12 mouse cellular contexts compared by ENCODE assay signal in the genomic region with DNA sequence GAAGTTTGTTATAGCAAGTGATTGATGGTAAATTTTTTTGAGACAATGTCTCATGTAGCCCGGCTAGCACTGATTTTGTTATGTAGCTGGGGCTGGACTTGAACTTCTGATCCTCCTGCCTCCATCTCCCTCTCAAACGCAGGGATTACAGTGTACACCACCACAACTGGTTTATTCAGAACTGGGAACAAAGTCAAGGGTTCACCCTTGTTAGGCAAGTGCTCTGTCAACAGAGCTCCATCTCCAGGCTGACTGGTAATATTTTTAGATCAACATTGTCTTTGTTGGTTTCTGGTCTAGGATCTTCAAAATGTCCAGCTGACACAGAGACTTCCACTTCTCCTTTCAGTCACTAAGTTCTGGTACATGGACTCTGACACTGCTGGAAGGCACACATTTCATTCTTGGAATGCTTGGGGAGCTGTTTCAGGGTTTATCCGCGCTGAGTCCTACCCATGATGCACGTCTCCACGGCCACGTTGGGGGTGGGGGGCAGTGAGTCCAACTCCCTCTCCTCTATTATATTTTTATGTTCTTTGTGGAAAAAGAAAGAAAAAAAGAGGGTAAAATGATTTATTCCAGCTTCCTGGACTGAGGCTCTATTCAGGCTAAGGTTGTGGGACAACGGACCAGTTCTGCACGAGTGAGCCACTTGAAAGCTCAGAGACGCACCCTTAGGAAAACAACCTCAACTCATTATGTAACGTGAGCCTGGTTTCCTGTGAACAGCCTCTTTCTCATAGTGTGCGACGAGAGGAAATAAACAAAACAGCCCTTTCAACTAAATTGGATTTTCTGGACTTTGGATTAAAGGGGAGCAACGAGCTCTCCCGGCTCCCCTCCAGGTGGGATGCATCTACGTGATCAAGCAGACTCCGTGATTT. TPM values are rescaled to one million over a fixed set of nuclear protein-coding genes. Genes with fewer than 3 reads are reported as not detected.
DNase-seq lines count a peak whose midpoint lies in the region; ATAC-seq and TF ChIP-seq lines count a peak whose summit lies in the region.
"Had no signal": no experiment of that assay in that cellular context is flagged by ENCODE, and none has a peak within 500 bp of the region (broad histone marks: within the 10 kb centered on the region; RNA-seq: fewer than 3 reads in every experiment).

No protein-coding gene starts in this region.

- H3K9ac ChIP-seq in limb, embryonic 12.5 days (replicated peaks), result no peak overlapping the region
- H3K9ac ChIP-seq in hindbrain, embryonic 14.5 days, result no peak overlapping the region
- H3K9ac ChIP-seq in midbrain, postnatal 0 days (replicated peaks; ENCODE audit: low read length, poor library complexity, severe bottlenecking), result no peak overlapping the region

- no peaks in the 10 kb centered on the region for H3K9me3 ChIP-seq in limb, embryonic 12.5 days
- H3K9me3 ChIP-seq in limb, embryonic 10.5 days (replicated peaks), result no peaks in the 10 kb centered on the region
- no peaks in the 10 kb centered on the region for H3K9me3 ChIP-seq in hindbrain, embryonic 14.5 days (ENCODE audit: control insufficient read depth, low read length)
- H3K9me3 ChIP-seq in midbrain, postnatal 0 days (ENCODE audit: low read length), result no peaks in the 10 kb centered on the region
- H3K9me3 ChIP-seq: heart, embryonic 10.5 days had no signal

- H3K4me1 ChIP-seq in limb, embryonic 12.5 days (replicated peaks), result peaks cover 12% of the 10 kb centered on the region; the same call in 1 of the 2 replicates
- peaks cover 12% of the 10 kb centered on the region for H3K4me1 ChIP-seq in limb, embryonic 10.5 days
- H3K4me1 ChIP-seq in hindbrain, embryonic 14.5 days (replicated peaks; ENCODE audit: control insufficient read depth, insufficient read depth, low read length), result no peaks in the 10 kb centered on the region
- H3K4me1 ChIP-seq in midbrain, postnatal 0 days (ENCODE audit: insufficient read depth, low read length), result 0 out of 2 replicates have a peak, but pooled peaks cover 2% of the 10 kb centered on the region

- peak; percentile 48 for DNase-seq in embryo, embryonic 10 days (ENCODE audit: low spot score)
- no peak for DNase-seq in embryo, embryonic 9.5 days (ENCODE audit: extremely low spot score)
- no peak for DNase-seq in limb, embryonic 10.5 days (ENCODE audit: low spot score)
- DNase-seq in hindbrain, embryonic 14.5 days (ENCODE audit: low spot score), result no peak
- no peak for DNase-seq in midbrain, postnatal 0 days (ENCODE audit: low spot score)
- no peak for DNase-seq in cerebellum, adult 11 months
- DNase-seq in layer of hippocampus, adult 9-10 months (ENCODE audit: low spot score), result no peak
- DNase-seq: cerebellum, adult 9-11 months; right cerebral cortex, postnatal 4 days had no signal

- H3K27me3 ChIP-seq in limb, embryonic 12.5 days, result no peaks in the 10 kb centered on the region
- no peaks in the 10 kb centered on the region for H3K27me3 ChIP-seq in limb, embryonic 10.5 days (ENCODE audit: low read depth, poor library complexity, severe bottlenecking)
- no peaks in the 10 kb centered on the region for H3K27me3 ChIP-seq in hindbrain, embryonic 14.5 days (ENCODE audit: control insufficient read depth, insufficient read depth, low read length)
- H3K27me3 ChIP-seq in midbrain, postnatal 0 days (ENCODE audit: insufficient read depth, low read length), result peaks cover 2% of the 10 kb centered on the region; the same call in 1 of the 2 replicates

- no peak for TF ChIP-seq CTCF in midbrain, postnatal 0 days (IDR thresholded peaks at IDR 0.05)

- H3K4me3 ChIP-seq in limb, embryonic 12.5 days (replicated peaks), result 0 out of 2 replicates have a peak overlapping the region, but pooled peaks have one; percentile 7
- H3K4me3 ChIP-seq in limb, embryonic 10.5 days, result no peak overlapping the region
- H3K4me3 ChIP-seq in hindbrain, embryonic 14.5 days (replicated peaks; ENCODE audit: low read length), result no peak overlapping the region
- H3K4me3 ChIP-seq in midbrain, postnatal 0 days (ENCODE audit: low read depth, low read length), result no peak overlapping the region
- H3K4me3 ChIP-seq: heart, embryonic 10.5 days had no signal

- H3K36me3 ChIP-seq in limb, embryonic 12.5 days, result no peaks in the 10 kb centered on the region
- no peaks in the 10 kb centered on the region for H3K36me3 ChIP-seq in limb, embryonic 10.5 days
- H3K36me3 ChIP-seq in hindbrain, embryonic 14.5 days (replicated peaks; ENCODE audit: control insufficient read depth, insufficient read depth), result no peaks in the 10 kb centered on the region
- H3K36me3 ChIP-seq in midbrain, postnatal 0 days (ENCODE audit: insufficient read depth, low read length), result no peaks in the 10 kb centered on the region
- H3K36me3 ChIP-seq: heart, embryonic 10.5 days had no signal

- no peak for ATAC-seq in limb, embryonic 12.5 days (ENCODE audit: insufficient number of reproducible peaks, insufficient read depth, low FRiP score, low TSS enrichment, low read depth)
- no peak for ATAC-seq in hindbrain, embryonic 14.5 days (ENCODE audit: low FRiP score)
- no peak for ATAC-seq in midbrain, postnatal 0 days (ENCODE audit: low FRiP score)

- peak overlapping the region; percentile 41 for H3K4me2 ChIP-seq in limb, embryonic 12.5 days
- peak overlapping the region; percentile 19; the same call in 1 of the 2 replicates for H3K4me2 ChIP-seq in hindbrain, embryonic 14.5 days (replicated peaks)
- peak overlapping the region; percentile 16; the same call in 1 of the 2 replicates for H3K4me2 ChIP-seq in midbrain, postnatal 0 days (ENCODE audit: low read depth, low read length, poor library complexity, severe bottlenecking)

- WGBS in limb, embryonic 12.5 days, result 37% methylated on average over 17 of the region's 17 CpGs
- WGBS in limb, embryonic 10.5 days, result 51% methylated on average over 17 of the region's 17 CpGs
- 46% methylated on average over 17 of the region's 17 CpGs for WGBS in hindbrain, embryonic 14.5 days
- WGBS in midbrain, postnatal 0 days, result 15% methylated on average over 17 of the region's 17 CpGs

- 0 out of 2 replicates have a peak overlapping the region, but pooled peaks have one; percentile 23 for H3K27ac ChIP-seq in limb, embryonic 12.5 days
- H3K27ac ChIP-seq in limb, embryonic 10.5 days, result no peak overlapping the region; the same call in 1 of the 2 replicates
- 0 out of 2 replicates have a peak overlapping the region, but pooled peaks have one; percentile 5 for H3K27ac ChIP-seq in hindbrain, embryonic 14.5 days
- no peak overlapping the region for H3K27ac ChIP-seq in midbrain, postnatal 0 days (ENCODE audit: low read depth, low read length)
- H3K27ac ChIP-seq: heart, embryonic 10.5 days; macrophage had no signal

RNA-seq across cellular contexts. Expression of gene Tgfa, which starts 14.4 kb away (rescaled TPM):
- 1.5 and 2.5 TPM in 2 replicates for polyA plus RNA-seq in limb, embryonic 12.5 days (2016; fragmentation: Nextera tagmentation; extraction: Ambion mirVana)
- polyA plus RNA-seq in limb, embryonic 10.5 days (2016; fragmentation: Nextera tagmentation; extraction: Ambion mirVana), result 0.43 and 1.1 TPM in 2 replicates
- 23.1 and 27.2 TPM in 2 replicates for polyA plus RNA-seq in hindbrain, embryonic 14.5 days (2014; fragmentation: Nextera tagmentation; extraction: Ambion mirVana)
- total RNA-seq in midbrain, postnatal 0 days (2014; rRNA removed), result 32.1 and 37.1 TPM in 2 replicates
- polyA plus RNA-seq in midbrain, postnatal 0 days (2015; fragmentation: Nextera tagmentation; extraction: Ambion mirVana), result 15.3 and 16.8 TPM in 2 replicates
- polyA plus RNA-seq: macrophage had no signal

Comparison
In these comparisons a context has a peak if more than half of its experiments do, and no peak if none do; other contexts are left out.
1. H3K27ac ChIP-seq: peak in limb, embryonic 12.5 days (single experiment) and hindbrain, embryonic 14.5 days (single experiment); none in limb, embryonic 10.5 days (single experiment) and midbrain, postnatal 0 days (single experiment).
2. Peak in every context shown above with its lines, with median percentiles within 50 percentile points of each other: H3K4me2 ChIP-seq.